Mouse (Mus musculus) adipocyte (in vitro differentiated cells): ENCODE results near the gene Dcun1d4.

Source experiments
- DNase-seq: peaks from one replicate; pipeline ENCODE4 v3.0.0-alpha.2; 2016; ENCODE audit warnings: low spot score

Gene Dcun1d4

DNA sequence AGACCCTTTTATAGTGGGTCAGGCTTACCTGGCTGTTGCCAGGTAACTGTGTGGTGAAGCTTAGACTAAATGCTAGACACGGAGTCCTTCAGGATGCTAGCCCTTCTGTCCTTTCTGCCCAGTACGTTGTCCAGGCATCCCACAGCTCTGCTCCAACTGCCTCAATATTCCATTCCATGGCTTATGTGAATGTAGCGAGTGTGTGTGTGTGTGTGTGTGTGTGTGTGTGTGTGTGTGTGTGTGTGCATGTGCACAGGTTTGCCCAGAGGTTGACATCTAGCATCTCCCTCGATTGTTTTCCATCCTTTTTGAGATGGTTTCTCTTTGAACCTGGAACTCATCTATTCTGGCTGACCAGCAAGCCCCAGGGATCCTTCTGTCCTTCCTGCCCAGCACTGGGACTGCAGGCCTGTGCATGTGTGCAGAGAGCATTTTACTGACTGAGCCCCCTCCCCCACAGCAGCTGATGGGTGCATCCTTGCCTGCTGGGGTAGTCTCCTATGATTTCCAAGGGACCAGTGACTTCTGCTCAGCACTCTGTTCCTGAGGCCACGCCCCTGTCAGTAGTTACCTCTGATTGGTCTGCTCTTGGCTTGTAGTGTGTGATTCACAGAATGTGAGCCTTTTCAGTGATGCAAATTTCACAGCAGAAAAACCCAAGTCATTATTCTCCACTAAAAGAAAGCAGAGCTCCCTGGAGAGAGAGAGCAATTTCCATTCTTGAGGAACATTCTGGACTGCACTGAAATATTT, 118.3 kb downstream of the Dcun1d4 start:
- DNase-seq, result no peak

GRCm38 (mm10) chr5:73599991-73600390, 119.2 kb downstream of the Dcun1d4 start:
- DNase-seq, result no peak

DNA sequence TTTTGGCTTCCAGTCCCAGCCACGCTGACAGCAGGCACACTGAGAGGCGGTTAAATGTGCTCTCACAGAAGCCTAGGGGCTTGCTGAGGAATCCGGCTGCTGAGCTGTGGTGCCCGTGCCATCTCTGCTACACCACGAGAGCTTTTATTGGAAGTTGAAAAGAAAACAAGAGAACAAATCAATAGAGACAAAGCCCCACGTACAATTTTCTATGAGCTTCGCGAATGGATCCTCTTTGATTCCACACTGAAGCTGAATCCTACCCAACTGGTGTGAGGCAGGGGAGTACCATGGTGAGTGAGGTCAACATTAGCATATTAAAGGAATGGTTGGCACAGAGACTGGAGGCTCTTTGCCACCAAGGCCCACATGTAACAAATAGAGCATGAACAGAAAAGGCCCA, 120.6 kb downstream of the Dcun1d4 start:
- DNase-seq, result no peak

DNA sequence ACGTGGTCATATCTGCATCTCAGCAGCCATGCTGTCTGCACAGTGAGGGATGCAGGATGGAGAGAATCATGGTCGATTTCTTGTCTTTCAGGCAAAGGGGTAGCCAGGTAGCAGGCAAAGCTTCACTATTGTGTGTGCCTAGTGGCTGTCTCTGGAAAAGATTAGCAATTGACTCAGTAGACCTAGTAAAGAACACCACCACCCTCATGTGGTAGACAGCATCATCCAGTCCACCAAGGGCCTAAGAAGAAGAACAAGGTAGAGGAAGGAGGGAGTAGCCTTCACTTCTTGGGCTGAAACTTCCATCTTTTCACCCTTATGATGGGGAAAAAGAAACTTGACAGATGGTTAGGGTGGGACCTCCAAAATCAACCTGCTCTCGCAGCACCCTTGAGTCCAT, 122.1 kb downstream of the Dcun1d4 start:
- no peak for DNase-seq

- no peak for DNase-seq
Measured at GRCm38 (mm10) chr5:73604542-73604941, 123.7 kb downstream of the Dcun1d4 start.

DNA sequence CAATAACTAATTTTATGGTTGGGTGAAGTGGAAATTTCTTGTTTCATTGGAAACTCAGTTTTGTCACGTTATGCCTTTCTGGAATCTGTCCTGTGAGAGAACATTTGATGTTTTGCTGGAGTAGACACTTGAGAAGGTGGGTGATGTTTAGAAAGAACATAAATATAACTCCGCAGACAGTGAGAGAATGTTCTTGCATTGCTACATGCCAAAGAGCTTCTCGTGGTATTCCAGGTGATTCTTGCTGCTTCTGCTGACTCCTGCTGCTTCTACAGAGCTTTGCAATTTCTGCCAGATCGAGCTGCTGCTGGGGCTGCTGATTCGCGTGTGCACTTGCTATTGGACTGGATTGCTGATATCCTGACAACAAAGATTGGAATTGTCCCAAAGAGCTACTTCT, 124.2 kb downstream of the Dcun1d4 start:
- DNase-seq, result no peak
